Mouse (Mus musculus) forebrain, embryonic 15.5 days (tissue): ENCODE measurements around the gene Nlgn1. TPM values are rescaled to one million over a fixed set of nuclear protein-coding genes. Genes with fewer than 3 reads are reported as not detected.

Experiments used
- ATAC-seq: fragments of 200-750 bp; cut with Nextera tagmentation; replicated peaks from 2 replicates; pipeline ENCODE4 v1.8.0; 2017; ENCODE audit warnings: mild to moderate bottlenecking, moderate TSS enrichment, moderate library complexity
- H3K27ac ChIP-seq: fragments of 300-500 bp; sonication (generic); replicated peaks from 2 replicates; pipeline ENCODE4 v1.5.1; 2015; ENCODE audit warnings: mild to moderate bottlenecking, inconsistent platforms
- H3K27me3 ChIP-seq: fragments of 300-500 bp; sonication (generic); 2 replicates; pipeline ENCODE4 v1.6.1; 2015; ENCODE audit warnings: inconsistent platforms
- H3K36me3 ChIP-seq: fragments of 300-500 bp; sonication (generic); 2 replicates; pipeline ENCODE4 v1.6.1; 2015; ENCODE audit warnings: mild to moderate bottlenecking, inconsistent platforms
- H3K4me1 ChIP-seq: fragments of 300-500 bp; sonication (generic); 2 replicates; pipeline ENCODE4 v1.6.1; 2015; ENCODE audit warnings: inconsistent platforms
- H3K4me2 ChIP-seq: fragments of 300-500 bp; sonication (generic); replicated peaks from 2 replicates; pipeline ENCODE4 v1.6.1; 2015; ENCODE audit warnings: mild to moderate bottlenecking, inconsistent platforms
- H3K4me3 ChIP-seq: fragments of 300-500 bp; sonication (generic); 2 replicates; pipeline ENCODE4 v1.5.1; 2015; ENCODE audit warnings: mild to moderate bottlenecking, inconsistent platforms
- H3K9ac ChIP-seq: fragments of 300-500 bp; sonication (generic); replicated peaks from 2 replicates; pipeline ENCODE4 v1.6.1; 2015; ENCODE audit warnings: mild to moderate bottlenecking, inconsistent platforms
- H3K9me3 ChIP-seq: fragments of 300-500 bp; sonication (generic); 2 replicates; pipeline ENCODE4 v1.6.1; 2016; ENCODE audit warnings: inconsistent platforms
- WGBS: fragments of 180-500 bp; shearing (Covaris S2); methylation state at CpG from one replicate; pipeline ENCODE4 v1.1.7; 2015; ENCODE audit warnings: mixed read lengths; 5-methylcytosine and 5-hydroxymethylcytosine counted together
- polyA plus RNA-seq: library from polyadenylated mRNA; unstranded; fragments of >200 nt; fragmentation: Nextera tagmentation; extraction: Ambion mirVana; gene quantifications from 2 replicates; pipeline ENCODE4 v1.2.1, GENCODE M21; 2015

The Nlgn1 gene
- polyA plus RNA-seq, 1 experiment from 2014 or later, result 26.1 TPM

- Histone ChIP-seq H3K9ac (no peak overlapping the region), H3K27me3 (no peaks in the 10 kb centered on the region), H3K27ac (peak overlapping the region; percentile 58), H3K4me1 (peaks cover 4% of the 10 kb centered on the region), H3K9me3 (peaks cover 7% of the 10 kb centered on the region; the same call in 1 of the 2 replicates), H3K36me3 (no peaks in the 10 kb centered on the region), H3K4me3 (no peak overlapping the region), H3K4me2 (no peak overlapping the region)
- WGBS, result 56% methylated on average over 11 of the region's 11 CpGs
- ATAC-seq, result peak; percentile 91
Measured at GRCm38 (mm10) chr3:25903140-25903809, 429.0 kb downstream of the Nlgn1 start.

GRCm38 (mm10) chr3:25897456-25897855 is 434.8 kb downstream of the Nlgn1 start:
- Histone ChIP-seq H3K27ac (no peak overlapping the region), H3K27me3 (no peaks in the 10 kb centered on the region), H3K4me2 (no peak overlapping the region), H3K9ac (no peak overlapping the region), H3K9me3 (peaks cover 6% of the 10 kb centered on the region; the same call in 1 of the 2 replicates), H3K4me3 (no peak overlapping the region), H3K36me3 (no peaks in the 10 kb centered on the region), H3K4me1 (no peaks in the 10 kb centered on the region)
- no peak for ATAC-seq

- Histone ChIP-seq H3K9ac (no peak overlapping the region), H3K27me3 (no peaks in the 10 kb centered on the region), H3K4me1 (no peaks in the 10 kb centered on the region), H3K27ac (no peak overlapping the region), H3K4me3 (no peak overlapping the region), H3K9me3 (no peaks in the 10 kb centered on the region), H3K4me2 (no peak overlapping the region), H3K36me3 (no peaks in the 10 kb centered on the region)
- ATAC-seq, result peak; percentile 89
- WGBS, result 22% methylated on average over 2 of the region's 2 CpGs
Measured at GRCm38 (mm10) chr3:25884797-25885196, 447.5 kb downstream of the Nlgn1 start.

GRCm38 (mm10) chr3:25869161-25869560 is 463.1 kb downstream of the Nlgn1 start:
- Histone ChIP-seq H3K4me2 (no peak overlapping the region), H3K27ac (no peak overlapping the region), H3K4me3 (no peak overlapping the region), H3K36me3 (no peaks in the 10 kb centered on the region), H3K27me3 (no peaks in the 10 kb centered on the region), H3K4me1 (no peaks in the 10 kb centered on the region), H3K9me3 (no peaks in the 10 kb centered on the region), H3K9ac (no peak overlapping the region)
- ATAC-seq, result no peak

GRCm38 (mm10) chr3:25858384-25858783 is 473.9 kb downstream of the Nlgn1 start:
- Histone ChIP-seq H3K9me3 (no peaks in the 10 kb centered on the region), H3K4me3 (no peak overlapping the region), H3K4me2 (no peak overlapping the region), H3K27ac (no peak overlapping the region), H3K4me1 (no peaks in the 10 kb centered on the region), H3K27me3 (no peaks in the 10 kb centered on the region), H3K36me3 (no peaks in the 10 kb centered on the region), H3K9ac (no peak overlapping the region)
- no peak for ATAC-seq

- 85% methylated on average over 7 of the region's 7 CpGs for WGBS
- H3K36me3 ChIP-seq, result no peaks in the 10 kb centered on the region
- ATAC-seq, result no peak
Measured at GRCm38 (mm10) chr3:25844686-25845462, 487.4 kb downstream of the Nlgn1 start.

GRCm38 (mm10) chr3:25830237-25830636 is 502.0 kb downstream of the Nlgn1 start:
- no peak for ATAC-seq
- WGBS, result 69% methylated on average over 2 of the region's 2 CpGs
- Histone ChIP-seq H3K4me1 (no peaks in the 10 kb centered on the region), H3K9ac (no peak overlapping the region), H3K27ac (no peak overlapping the region), H3K27me3 (no peaks in the 10 kb centered on the region), H3K36me3 (no peaks in the 10 kb centered on the region), H3K4me3 (no peak overlapping the region), H3K4me2 (no peak overlapping the region), H3K9me3 (no peaks in the 10 kb centered on the region)

More at GRCm38 (mm10) chr3:25844686-25845462, 487.4 kb downstream of the Nlgn1 start:
- H3K27me3 ChIP-seq, result no peaks in the 10 kb centered on the region
- H3K4me2 ChIP-seq, result no peak overlapping the region
- no peak overlapping the region for H3K27ac ChIP-seq
- H3K9me3 ChIP-seq, result no peaks in the 10 kb centered on the region
- H3K4me1 ChIP-seq, result no peaks in the 10 kb centered on the region
- no peak overlapping the region for H3K9ac ChIP-seq
- no peak overlapping the region for H3K4me3 ChIP-seq

GRCm38 (mm10) chr3:25813368-25813767 is 518.9 kb downstream of the Nlgn1 start:
- Histone ChIP-seq H3K27ac (no peak overlapping the region), H3K27me3 (no peaks in the 10 kb centered on the region), H3K4me1 (no peaks in the 10 kb centered on the region), H3K4me2 (no peak overlapping the region), H3K9me3 (no peaks in the 10 kb centered on the region), H3K9ac (no peak overlapping the region), H3K36me3 (no peaks in the 10 kb centered on the region), H3K4me3 (no peak overlapping the region)
- 92% methylated on average over 3 of the region's 3 CpGs for WGBS
- ATAC-seq, result no peak

GRCm38 (mm10) chr3:25807559-25807958 is 524.7 kb downstream of the Nlgn1 start:
- no peaks in the 10 kb centered on the region for H3K27me3 ChIP-seq
- H3K4me1 ChIP-seq, result peaks cover 10% of the 10 kb centered on the region
- H3K4me3 ChIP-seq, result no peak overlapping the region
- no peak overlapping the region for H3K9ac ChIP-seq
- ATAC-seq, result peak; percentile 93
- H3K36me3 ChIP-seq, result no peaks in the 10 kb centered on the region
- no peaks in the 10 kb centered on the region for H3K9me3 ChIP-seq
- 25% methylated on average over 3 of the region's 3 CpGs for WGBS
- H3K27ac ChIP-seq, result no peak overlapping the region
- no peak overlapping the region; the same call in 1 of the 2 replicates for H3K4me2 ChIP-seq

- no peaks in the 10 kb centered on the region for H3K36me3 ChIP-seq
- 37% methylated on average over 2 of the region's 2 CpGs for WGBS
- no peak overlapping the region for H3K27ac ChIP-seq
- H3K9ac ChIP-seq, result no peak overlapping the region
- no peak overlapping the region for H3K4me3 ChIP-seq
- no peaks in the 10 kb centered on the region for H3K9me3 ChIP-seq
- no peaks in the 10 kb centered on the region for H3K4me1 ChIP-seq
- ATAC-seq, result no peak
- no peaks in the 10 kb centered on the region for H3K27me3 ChIP-seq
- no peak overlapping the region for H3K4me2 ChIP-seq
Measured at GRCm38 (mm10) chr3:25781651-25782050, 550.6 kb downstream of the Nlgn1 start.

GRCm38 (mm10) chr3:25775437-25775836 is 556.8 kb downstream of the Nlgn1 start:
- no peak for ATAC-seq
- H3K27me3 ChIP-seq, result no peaks in the 10 kb centered on the region
- H3K9ac ChIP-seq, result no peak overlapping the region
- H3K4me2 ChIP-seq, result no peak overlapping the region
- H3K9me3 ChIP-seq, result no peaks in the 10 kb centered on the region
- H3K4me1 ChIP-seq, result peaks cover 24% of the 10 kb centered on the region
- H3K27ac ChIP-seq, result no peak overlapping the region
- no peak overlapping the region for H3K4me3 ChIP-seq
- no peaks in the 10 kb centered on the region for H3K36me3 ChIP-seq
- 44% methylated on average over 6 of the region's 6 CpGs for WGBS

- Histone ChIP-seq H3K4me1 (peaks cover 24% of the 10 kb centered on the region), H3K4me2 (no peak overlapping the region)
- peak; percentile 97 for ATAC-seq
Measured at GRCm38 (mm10) chr3:25773908-25774307, 558.4 kb downstream of the Nlgn1 start.

More at GRCm38 (mm10) chr3:25773908-25774307, 558.4 kb downstream of the Nlgn1 start:
- H3K9me3 ChIP-seq, result no peaks in the 10 kb centered on the region
- H3K36me3 ChIP-seq, result no peaks in the 10 kb centered on the region
- no peaks in the 10 kb centered on the region for H3K27me3 ChIP-seq
- H3K9ac ChIP-seq, result no peak overlapping the region
- H3K4me3 ChIP-seq, result no peak overlapping the region
- 8% methylated on average over 4 of the region's 4 CpGs for WGBS
- peak overlapping the region; percentile 82 for H3K27ac ChIP-seq
